Mouse (Mus musculus) heart, adult 9 months (tissue): ENCODE results near the gene Mcrs1.

Experiments used
- DNase-seq, 2 experiments: peaks; one replicate each; pipeline ENCODE4 v3.0.0; 2022; ENCODE audit warnings: low spot score in 2 of 2

The Mcrs1 gene

GRCm38 (mm10) chr15:99213183-99213582 is 38.6 kb downstream of the Mcrs1 start:
- no peak for DNase-seq

- no peak for DNase-seq
These were observed 45.8 kb downstream of the Mcrs1 start for GRCm38 (mm10) chr15:99205959-99206358.

GRCm38 (mm10) chr15:99198761-99199160 is 53.0 kb downstream of the Mcrs1 start:
- no peak for DNase-seq

- no peak for DNase-seq
These were observed 56.7 kb downstream of the Mcrs1 start for GRCm38 (mm10) chr15:99195043-99195442.

DNA sequence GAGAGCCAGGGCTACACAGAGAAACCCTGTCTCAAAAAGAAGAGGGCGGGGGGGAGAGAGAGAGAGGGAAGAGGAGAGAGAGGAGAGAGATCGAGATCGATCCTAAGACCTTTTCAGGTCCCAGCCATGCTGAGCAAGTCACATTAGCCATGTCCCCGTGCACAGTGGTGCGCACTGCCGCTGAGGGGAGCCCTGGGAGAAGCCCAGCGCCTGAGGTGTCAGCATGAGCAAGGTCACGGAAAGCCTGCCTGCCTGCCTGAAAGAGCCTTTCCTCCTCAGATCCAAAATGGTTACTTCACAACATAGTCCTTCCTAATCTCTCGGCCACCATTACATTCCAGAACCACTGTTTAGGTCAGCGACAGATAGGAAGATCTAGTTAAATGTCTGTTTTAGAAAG is 57.4 kb downstream of the Mcrs1 start:
- no peak for DNase-seq
